Mouse (Mus musculus) hindbrain, embryonic 12.5 days (tissue): ENCODE measurements around the gene P2ry2. TPM values are rescaled to one million over a fixed set of nuclear protein-coding genes. Genes with fewer than 3 reads are reported as not detected.

Source experiments
- ATAC-seq: fragments of 200-750 bp; cut with Nextera tagmentation; 2 replicates; pipeline ENCODE4 v1.8.0; 2017; ENCODE audit warnings: moderate TSS enrichment; ENCODE audit not compliant: low FRiP score
- H3K27ac ChIP-seq: fragments of 300-500 bp; sonication (generic); 2 replicates; pipeline ENCODE4 v1.5.1; 2016; ENCODE audit warnings: mild to moderate bottlenecking
- H3K27me3 ChIP-seq: fragments of 300-500 bp; sonication (generic); 2 replicates; pipeline ENCODE4 v1.6.1; 2016; ENCODE audit warnings: mild to moderate bottlenecking
- H3K36me3 ChIP-seq: fragments of 300-500 bp; sonication (generic); 2 replicates; pipeline ENCODE4 v1.6.1; 2016; ENCODE audit warnings: mild to moderate bottlenecking
- H3K4me1 ChIP-seq: fragments of 300-500 bp; sonication (generic); 2 replicates; pipeline ENCODE4 v1.6.1; 2016
- H3K4me2 ChIP-seq: fragments of 300-500 bp; sonication (generic); replicated peaks from 2 replicates; pipeline ENCODE4 v1.6.1; 2016; ENCODE audit warnings: mild to moderate bottlenecking
- H3K4me3 ChIP-seq: fragments of 300-500 bp; sonication (generic); 2 replicates; pipeline ENCODE4 v1.5.1; 2016; ENCODE audit warnings: mild to moderate bottlenecking
- H3K9ac ChIP-seq: fragments of 300-500 bp; sonication (generic); 2 replicates; pipeline ENCODE4 v1.6.1; 2016; ENCODE audit warnings: mild to moderate bottlenecking, moderate library complexity
- H3K9me3 ChIP-seq: fragments of 300-500 bp; sonication (generic); replicated peaks from 2 replicates; pipeline ENCODE4 v1.6.1; 2016; ENCODE audit warnings: mild to moderate bottlenecking
- WGBS: fragments of 180-500 bp; shearing (Covaris S2); methylation state at CpG from one replicate; pipeline ENCODE4 v1.1.7; 2016; 5-methylcytosine and 5-hydroxymethylcytosine counted together
- polyA plus RNA-seq: library from polyadenylated mRNA; unstranded; fragments of >200 nt; fragmentation: Nextera tagmentation; extraction: Ambion mirVana; gene quantifications from 2 replicates; pipeline ENCODE4 v1.2.1, GENCODE M21; 2016

Gene P2ry2
- 0.61 and 0.77 TPM in 2 replicates for polyA plus RNA-seq

GRCm38 (mm10) chr7:101012541-101012940 is at the start of gene P2ry2:
Gene P2ry2 (minus strand): TSS chr7:101012866.
- Histone ChIP-seq H3K27ac (no peak within 1 kb of the TSS), H3K9ac (peak within 1 kb of the TSS; percentile 47; the same call in 1 of the 2 replicates), H3K27me3 (peaks cover 79% of the 10 kb centered on the region), H3K9me3 (no peaks in the 10 kb centered on the region), H3K36me3 (no peaks in the 10 kb centered on the region), H3K4me1 (peaks cover 25% of the 10 kb centered on the region), H3K4me3 (peak within 1 kb of the TSS; percentile 41), H3K4me2 (peak within 1 kb of the TSS; percentile 97)
- WGBS, result 72% methylated on average over 4 of the region's 4 CpGs
- no peak for ATAC-seq

GRCm38 (mm10) chr7:101062246-101062645 is 49.6 kb upstream of the P2ry2 start:
- Histone ChIP-seq H3K9me3 (no peaks in the 10 kb centered on the region), H3K4me3 (no peak overlapping the region), H3K27ac (no peak overlapping the region), H3K36me3 (no peaks in the 10 kb centered on the region), H3K27me3 (peaks cover 4% of the 10 kb centered on the region; the same call in 1 of the 2 replicates), H3K4me2 (no peak overlapping the region), H3K9ac (no peak overlapping the region), H3K4me1 (peaks cover 3% of the 10 kb centered on the region)
- WGBS, result 75% methylated on average over 6 of the region's 6 CpGs
- no peak for ATAC-seq

GRCm38 (mm10) chr7:101061381-101061780 is 48.7 kb upstream of the P2ry2 start:
- H3K4me3 ChIP-seq, result no peak overlapping the region
- H3K9ac ChIP-seq, result no peak overlapping the region
- no peaks in the 10 kb centered on the region for H3K9me3 ChIP-seq
- H3K27me3 ChIP-seq, result peaks cover 4% of the 10 kb centered on the region; the same call in 1 of the 2 replicates
- no peak overlapping the region for H3K27ac ChIP-seq
- no peak for ATAC-seq
- H3K4me1 ChIP-seq, result peaks cover 3% of the 10 kb centered on the region
- H3K4me2 ChIP-seq, result peak overlapping the region; percentile 14; the same call in 1 of the 2 replicates
- WGBS, result 9% methylated on average over 17 of the region's 17 CpGs
- H3K36me3 ChIP-seq, result no peaks in the 10 kb centered on the region

- Histone ChIP-seq H3K36me3 (no peaks in the 10 kb centered on the region), H3K4me2 (no peak overlapping the region), H3K9me3 (no peaks in the 10 kb centered on the region), H3K4me1 (peaks cover 3% of the 10 kb centered on the region), H3K27ac (no peak overlapping the region), H3K4me3 (no peak overlapping the region), H3K9ac (no peak overlapping the region), H3K27me3 (peaks cover 4% of the 10 kb centered on the region; the same call in 1 of the 2 replicates)
- 61% methylated on average over 5 of the region's 5 CpGs for WGBS
- ATAC-seq, result no peak
These were observed 47.8 kb upstream of the P2ry2 start for GRCm38 (mm10) chr7:101060476-101060875.

- ATAC-seq, result peak; percentile 48; the same call in 1 of the 2 replicates
- Histone ChIP-seq H3K9me3 (no peaks in the 10 kb centered on the region), H3K27me3 (peaks cover 4% of the 10 kb centered on the region; the same call in 1 of the 2 replicates), H3K9ac (no peak overlapping the region), H3K4me3 (no peak overlapping the region), H3K27ac (no peak overlapping the region), H3K4me2 (no peak overlapping the region), H3K36me3 (no peaks in the 10 kb centered on the region), H3K4me1 (peaks cover 3% of the 10 kb centered on the region)
- 61% methylated on average over 5 of the region's 5 CpGs for WGBS
These were observed 46.5 kb upstream of the P2ry2 start for GRCm38 (mm10) chr7:101059188-101059587.

GRCm38 (mm10) chr7:101057309-101057708 is 44.6 kb upstream of the P2ry2 start:
- Histone ChIP-seq H3K4me3 (no peak overlapping the region), H3K4me1 (peaks cover 3% of the 10 kb centered on the region), H3K27ac (no peak overlapping the region), H3K27me3 (peaks cover 3% of the 10 kb centered on the region; the same call in 1 of the 2 replicates), H3K9ac (no peak overlapping the region), H3K4me2 (no peak overlapping the region), H3K9me3 (no peaks in the 10 kb centered on the region), H3K36me3 (no peaks in the 10 kb centered on the region)
- WGBS, result 61% methylated on average over 4 of the region's 4 CpGs
- no peak for ATAC-seq

- Histone ChIP-seq H3K9me3 (no peaks in the 10 kb centered on the region), H3K27me3 (no peaks in the 10 kb centered on the region), H3K27ac (no peak overlapping the region), H3K4me2 (no peak overlapping the region), H3K4me1 (peaks cover 5% of the 10 kb centered on the region), H3K4me3 (no peak overlapping the region), H3K36me3 (no peaks in the 10 kb centered on the region), H3K9ac (no peak overlapping the region)
- WGBS, result 58% methylated on average over 2 of the region's 2 CpGs
- no peak for ATAC-seq
These were observed 40.5 kb upstream of the P2ry2 start for GRCm38 (mm10) chr7:101053136-101053535.

GRCm38 (mm10) chr7:101051551-101052221 is 39.0 kb upstream of the P2ry2 start:
- no peak overlapping the region for H3K4me2 ChIP-seq
- 19% methylated on average over 11 of the region's 11 CpGs for WGBS
- ATAC-seq, result peak; percentile 52; the same call in 1 of the 2 replicates
- H3K4me1 ChIP-seq, result peaks cover 4% of the 10 kb centered on the region
- H3K9ac ChIP-seq, result no peak overlapping the region
- no peaks in the 10 kb centered on the region for H3K27me3 ChIP-seq
- no peak overlapping the region for H3K4me3 ChIP-seq
- H3K36me3 ChIP-seq, result no peaks in the 10 kb centered on the region
- H3K27ac ChIP-seq, result no peak overlapping the region
- H3K9me3 ChIP-seq, result no peaks in the 10 kb centered on the region

- H3K4me1 ChIP-seq, result peaks cover 4% of the 10 kb centered on the region
- no peak overlapping the region for H3K4me3 ChIP-seq
- no peak overlapping the region for H3K4me2 ChIP-seq
- no peaks in the 10 kb centered on the region for H3K9me3 ChIP-seq
- H3K27ac ChIP-seq, result no peak overlapping the region
- H3K9ac ChIP-seq, result no peak overlapping the region
- no peaks in the 10 kb centered on the region for H3K36me3 ChIP-seq
- WGBS, result 69% methylated on average over 13 of the region's 13 CpGs
- ATAC-seq, result peak; percentile 18; the same call in 1 of the 2 replicates
- no peaks in the 10 kb centered on the region for H3K27me3 ChIP-seq
These were observed 38.3 kb upstream of the P2ry2 start for GRCm38 (mm10) chr7:101050724-101051550.

GRCm38 (mm10) chr7:101049326-101050087 is 36.8 kb upstream of the P2ry2 start:
- ATAC-seq, result no peak
- no peaks in the 10 kb centered on the region; the same call in 1 of the 2 replicates for H3K27me3 ChIP-seq
- 83% methylated on average over 7 of the region's 7 CpGs for WGBS
- H3K27ac ChIP-seq, result no peak overlapping the region
- H3K4me3 ChIP-seq, result no peak overlapping the region
- no peak overlapping the region for H3K9ac ChIP-seq
- no peak overlapping the region for H3K4me2 ChIP-seq
- H3K9me3 ChIP-seq, result no peaks in the 10 kb centered on the region
- peaks cover 4% of the 10 kb centered on the region for H3K4me1 ChIP-seq
- H3K36me3 ChIP-seq, result no peaks in the 10 kb centered on the region

- no peaks in the 10 kb centered on the region; the same call in 1 of the 2 replicates for H3K27me3 ChIP-seq
- H3K9ac ChIP-seq, result no peak overlapping the region
- ATAC-seq, result no peak
- no peak overlapping the region for H3K4me2 ChIP-seq
- no peak overlapping the region for H3K27ac ChIP-seq
- WGBS, result 72% methylated on average over 5 of the region's 5 CpGs
- no peak overlapping the region for H3K4me3 ChIP-seq
- no peaks in the 10 kb centered on the region for H3K36me3 ChIP-seq
- H3K9me3 ChIP-seq, result no peaks in the 10 kb centered on the region
- peaks cover 4% of the 10 kb centered on the region for H3K4me1 ChIP-seq
These were observed 35.6 kb upstream of the P2ry2 start for GRCm38 (mm10) chr7:101048247-101048646.
